Mouse (Mus musculus): ENCODE results near the gene Chic2. TPM values are rescaled to one million over a fixed set of nuclear protein-coding genes. Genes with fewer than 3 reads are reported as not detected.
A peak's percentile ranks its signal among the peaks of the same experiment; 100 is the strongest.

Gene Chic2
- polyA plus RNA-seq, 1 experiment from 2014 or later, result 15.1 TPM

DNA sequence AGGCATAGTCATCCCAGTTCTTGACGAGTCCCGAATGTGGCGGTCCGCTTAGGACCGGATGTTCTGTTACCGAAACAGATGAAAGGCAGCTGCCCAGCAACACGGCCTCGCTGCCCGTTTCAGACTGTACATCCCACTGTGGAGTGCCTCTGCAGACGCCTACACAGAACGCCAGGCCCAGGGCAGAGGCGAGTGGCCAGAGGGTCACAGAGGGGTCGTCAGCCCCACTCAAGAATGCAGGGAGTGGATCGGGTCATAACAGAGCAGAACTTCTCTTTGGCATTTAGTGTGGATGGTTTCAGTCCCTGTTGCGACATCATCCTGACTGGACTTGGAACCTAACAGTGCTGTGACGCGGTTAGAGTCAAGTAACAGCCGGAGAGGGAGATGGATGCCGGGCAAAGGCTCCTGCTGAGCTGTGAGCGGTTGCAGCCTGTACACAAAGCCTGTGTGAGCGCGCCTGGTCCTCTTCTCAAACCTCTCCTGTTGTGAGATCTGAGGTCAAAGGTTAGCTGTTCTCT is 70.5 kb downstream of the Chic2 start:
- H3K27me3 ChIP-seq (ENCODE audit: control insufficient read depth, insufficient read depth, low read depth, low read length), result no peaks in the 10 kb centered on the region; the same call in 1 of the 2 replicates
- no peaks in the 10 kb centered on the region for H3K9me3 ChIP-seq (replicated peaks; ENCODE audit: control insufficient read depth, low read length)
- no peaks in the 10 kb centered on the region for H3K36me3 ChIP-seq (ENCODE audit: control insufficient read depth, insufficient read depth)
- peaks cover 8% of the 10 kb centered on the region; the same call in 1 of the 2 replicates for H3K4me1 ChIP-seq (ENCODE audit: control insufficient read depth, low read depth, low read length)
- H3K4me3 ChIP-seq (ENCODE audit: low read depth, low read length), result no peak overlapping the region
- no peak overlapping the region for H3K4me2 ChIP-seq (ENCODE audit: low read depth, low read length)
- peak overlapping the region; percentile 50; the same call in 1 of the 2 replicates for H3K27ac ChIP-seq (ENCODE audit: low read length)
- 67% methylated on average over 22 of the region's 22 CpGs for WGBS (ENCODE audit: insufficient replicate concordance)
- ATAC-seq (ENCODE audit: low read depth), result peak; percentile 73
- H3K9ac ChIP-seq (ENCODE audit: low read depth, low read length), result no peak overlapping the region

DNA sequence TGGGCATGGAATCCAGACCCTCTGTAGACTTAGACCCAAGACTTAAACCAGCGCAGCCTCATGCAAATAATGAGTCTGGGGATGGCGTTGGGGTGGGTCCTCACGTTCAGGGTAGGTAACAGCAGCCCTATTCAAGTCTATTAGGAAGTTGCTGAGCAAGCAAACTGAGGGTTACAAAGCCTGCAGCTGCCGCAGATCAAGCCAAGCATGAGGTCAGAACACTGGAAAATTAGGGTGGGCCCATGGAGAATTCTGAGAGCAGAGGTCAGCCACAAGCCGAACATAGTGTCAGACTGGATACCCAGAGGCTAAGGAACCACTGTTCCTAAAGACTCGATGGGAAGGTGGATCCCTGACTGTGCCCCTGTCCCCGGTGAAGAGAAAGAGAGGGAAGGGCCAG is 73.2 kb downstream of the Chic2 start:
- 58% methylated on average over 7 of the region's 7 CpGs for WGBS (ENCODE audit: insufficient replicate concordance)
- no peak overlapping the region for H3K4me2 ChIP-seq (ENCODE audit: low read depth, low read length)

DNA sequence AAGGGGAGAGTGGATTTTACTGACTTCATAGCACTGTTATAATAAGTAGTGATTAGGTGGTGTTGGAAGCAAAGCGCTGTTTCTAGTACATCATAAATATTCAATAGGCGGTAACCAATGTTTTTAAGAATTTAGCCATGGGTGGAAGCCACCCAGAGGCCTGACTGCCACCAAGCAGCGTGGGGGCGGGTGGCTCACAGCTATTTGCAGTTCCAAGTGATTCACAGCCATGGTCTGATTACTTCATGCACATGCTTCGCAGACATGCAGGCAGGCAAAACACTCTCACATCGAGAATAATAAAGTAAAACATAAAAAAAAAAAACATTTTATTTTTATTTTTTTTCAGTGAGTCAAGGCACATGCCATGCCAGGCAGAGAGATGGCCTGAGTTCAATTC is 75.2 kb downstream of the Chic2 start:
- WGBS (ENCODE audit: insufficient replicate concordance), result 75% methylated on average over 6 of the region's 6 CpGs
- ATAC-seq (ENCODE audit: low read depth), result no peak
- H3K4me3 ChIP-seq (ENCODE audit: low read depth, low read length), result no peak overlapping the region

More for the DNA sequence above, 73.2 kb downstream of the Chic2 start:
- Histone ChIP-seq H3K9ac (ENCODE audit: low read depth, low read length) (no peak overlapping the region), H3K9me3 (replicated peaks; ENCODE audit: control insufficient read depth, low read length) (no peaks in the 10 kb centered on the region), H3K27ac (ENCODE audit: low read length) (no peak overlapping the region), H3K4me1 (ENCODE audit: control insufficient read depth, low read depth, low read length) (peaks cover 8% of the 10 kb centered on the region; the same call in 1 of the 2 replicates), H3K27me3 (ENCODE audit: control insufficient read depth, insufficient read depth, low read depth, low read length) (no peaks in the 10 kb centered on the region), H3K36me3 (ENCODE audit: control insufficient read depth, insufficient read depth) (no peaks in the 10 kb centered on the region), H3K4me3 (ENCODE audit: low read depth, low read length) (no peak overlapping the region)
- ATAC-seq (ENCODE audit: low read depth), result no peak

DNA sequence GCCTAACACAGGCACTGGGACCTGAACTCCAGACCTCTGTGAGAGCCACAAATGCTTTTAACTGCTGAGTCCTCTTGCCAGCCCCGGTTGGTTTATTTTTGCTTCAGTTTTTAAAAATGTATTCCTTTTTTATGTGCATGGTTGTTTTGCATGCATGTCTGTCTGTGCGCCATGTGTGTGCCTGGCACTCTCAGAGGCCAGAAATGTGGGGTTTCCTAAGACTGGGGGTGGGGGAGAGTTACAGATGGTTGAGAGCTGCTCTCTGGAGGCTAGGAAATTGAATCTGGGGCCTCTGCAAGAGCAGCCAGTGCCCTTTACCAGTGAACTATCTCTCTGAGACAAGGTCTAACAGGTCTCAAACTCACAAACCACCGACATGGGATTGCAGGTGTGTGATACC is 76.7 kb downstream of the Chic2 start:
- no peaks in the 10 kb centered on the region for H3K4me1 ChIP-seq (ENCODE audit: control insufficient read depth, low read depth, low read length)
- no peaks in the 10 kb centered on the region for H3K27me3 ChIP-seq (ENCODE audit: control insufficient read depth, insufficient read depth, low read depth, low read length)
- H3K27ac ChIP-seq (ENCODE audit: low read length), result no peak overlapping the region
- no peaks in the 10 kb centered on the region for H3K36me3 ChIP-seq (ENCODE audit: control insufficient read depth, insufficient read depth)
- no peak overlapping the region for H3K4me2 ChIP-seq (ENCODE audit: low read depth, low read length)
- H3K9ac ChIP-seq (ENCODE audit: low read depth, low read length), result no peak overlapping the region
- no peak for ATAC-seq (ENCODE audit: low read depth)
- no peaks in the 10 kb centered on the region for H3K9me3 ChIP-seq (replicated peaks; ENCODE audit: control insufficient read depth, low read length)
- no peak overlapping the region for H3K4me3 ChIP-seq (ENCODE audit: low read depth, low read length)
- 64% methylated on average over 3 of the region's 3 CpGs for WGBS (ENCODE audit: insufficient replicate concordance)

More for the DNA sequence above, 75.2 kb downstream of the Chic2 start:
- Histone ChIP-seq H3K4me2 (ENCODE audit: low read depth, low read length) (no peak overlapping the region), H3K9ac (ENCODE audit: low read depth, low read length) (no peak overlapping the region), H3K36me3 (ENCODE audit: control insufficient read depth, insufficient read depth) (no peaks in the 10 kb centered on the region), H3K27ac (ENCODE audit: low read length) (no peak overlapping the region), H3K27me3 (ENCODE audit: control insufficient read depth, insufficient read depth, low read depth, low read length) (no peaks in the 10 kb centered on the region), H3K4me1 (ENCODE audit: control insufficient read depth, low read depth, low read length) (peaks cover under 1% of the 10 kb centered on the region; the same call in 1 of the 2 replicates), H3K9me3 (replicated peaks; ENCODE audit: control insufficient read depth, low read length) (no peaks in the 10 kb centered on the region)

DNA sequence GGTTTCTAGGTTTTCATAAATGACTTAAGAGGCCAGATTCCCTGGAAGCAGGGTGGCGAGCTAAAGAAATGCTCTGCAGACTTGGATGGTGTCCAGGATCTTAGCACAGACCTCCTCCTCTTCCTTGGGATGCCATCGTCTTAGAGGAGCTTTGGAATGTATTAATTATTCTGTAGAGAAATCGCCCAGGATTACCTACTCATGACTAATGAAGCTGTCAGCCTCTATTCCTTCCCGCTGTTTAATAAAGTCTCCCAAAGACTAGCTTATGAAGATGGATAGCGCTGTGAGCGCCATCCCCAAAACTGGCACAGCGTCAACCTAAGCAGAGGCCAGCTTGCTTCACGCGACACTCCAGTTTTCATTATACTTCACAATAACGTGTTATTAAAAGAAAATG is 77.7 kb downstream of the Chic2 start:
- whole genome bisulfite sequencing (ENCODE audit: insufficient replicate concordance), result 72% methylated on average over 10 of the region's 10 CpGs
- Histone ChIP-seq H3K4me2 (ENCODE audit: low read depth, low read length) (no peak overlapping the region), H3K27me3 (ENCODE audit: control insufficient read depth, insufficient read depth, low read depth, low read length) (no peaks in the 10 kb centered on the region)

DNA sequence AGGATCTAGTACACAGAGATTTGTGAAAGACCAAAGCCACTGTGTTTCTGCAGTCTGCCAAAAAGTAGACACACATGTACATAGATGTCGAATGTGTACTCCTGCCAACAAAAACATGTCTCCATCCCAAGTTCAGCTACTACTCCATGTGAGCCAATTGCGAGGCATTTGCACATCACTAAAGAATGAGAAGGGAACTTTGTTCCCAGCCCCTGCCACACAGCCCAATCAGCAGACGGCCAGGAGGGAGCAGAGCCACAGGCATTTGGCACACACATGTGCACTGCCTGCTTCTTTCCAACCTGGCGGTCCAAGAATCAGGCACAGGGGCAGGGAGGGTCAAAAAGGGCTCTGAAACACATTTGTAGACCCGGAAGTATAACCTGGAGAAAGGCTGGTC is 81.8 kb downstream of the Chic2 start:
- 54% methylated on average over 5 of the region's 5 CpGs for WGBS (ENCODE audit: insufficient replicate concordance)
- no peak for ATAC-seq (ENCODE audit: low read depth)
- H3K27ac ChIP-seq (ENCODE audit: low read length), result no peak overlapping the region

More for the DNA sequence above, 77.7 kb downstream of the Chic2 start:
- no peak for ATAC-seq (ENCODE audit: low read depth)
- no peak overlapping the region for H3K27ac ChIP-seq (ENCODE audit: low read length)
- H3K9ac ChIP-seq (ENCODE audit: low read depth, low read length), result no peak overlapping the region
- H3K9me3 ChIP-seq (replicated peaks; ENCODE audit: control insufficient read depth, low read length), result no peaks in the 10 kb centered on the region
- H3K4me3 ChIP-seq (ENCODE audit: low read depth, low read length), result no peak overlapping the region
- H3K36me3 ChIP-seq (ENCODE audit: control insufficient read depth, insufficient read depth), result no peaks in the 10 kb centered on the region
- no peaks in the 10 kb centered on the region for H3K4me1 ChIP-seq (ENCODE audit: control insufficient read depth, low read depth, low read length)

DNA sequence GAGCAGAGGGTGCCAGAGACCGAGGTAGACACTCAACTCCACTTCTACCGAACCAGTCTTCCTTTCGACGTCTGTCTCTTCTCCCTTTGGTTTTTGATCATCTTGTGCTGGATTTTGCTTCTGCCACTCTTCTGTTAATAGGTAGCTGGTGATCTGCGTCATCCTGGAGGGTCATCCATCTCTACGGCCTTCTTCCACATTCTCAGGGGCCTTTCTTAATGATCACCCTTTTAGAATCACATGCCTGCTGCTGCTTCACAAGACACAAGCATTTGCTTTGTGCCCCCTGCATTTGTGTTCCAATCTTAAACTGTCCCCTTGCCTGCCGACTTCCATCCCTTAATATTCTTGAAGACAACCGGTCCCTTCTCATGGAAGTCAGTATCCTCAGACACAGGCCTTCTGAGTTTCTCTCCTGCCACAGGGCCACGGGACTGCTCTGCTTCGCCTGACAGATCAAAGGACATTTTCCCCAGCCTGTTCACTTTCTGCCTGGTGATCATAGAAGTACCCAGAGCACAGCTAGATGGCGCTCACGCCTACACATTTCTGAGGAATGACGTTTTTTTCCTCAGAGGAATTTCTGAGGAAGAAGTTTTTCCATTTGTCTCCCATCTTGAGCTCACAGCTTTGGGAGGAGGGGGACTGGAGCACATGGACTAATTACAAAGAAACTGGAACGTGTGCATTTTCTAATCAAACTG is 83.6 kb downstream of the Chic2 start:
- WGBS (ENCODE audit: insufficient replicate concordance), result 33% methylated on average over 14 of the region's 14 CpGs
- no peak for ATAC-seq (ENCODE audit: low read depth)
- Histone ChIP-seq H3K4me3 (ENCODE audit: low read depth, low read length) (no peak overlapping the region), H3K27me3 (ENCODE audit: control insufficient read depth, insufficient read depth, low read depth, low read length) (no peaks in the 10 kb centered on the region), H3K9me3 (replicated peaks; ENCODE audit: control insufficient read depth, low read length) (no peaks in the 10 kb centered on the region), H3K9ac (ENCODE audit: low read depth, low read length) (no peak overlapping the region), H3K36me3 (ENCODE audit: control insufficient read depth, insufficient read depth) (no peaks in the 10 kb centered on the region), H3K4me2 (ENCODE audit: low read depth, low read length) (no peak overlapping the region), H3K27ac (ENCODE audit: low read length) (no peak overlapping the region), H3K4me1 (ENCODE audit: control insufficient read depth, low read depth, low read length) (no peaks in the 10 kb centered on the region; the same call in 1 of the 2 replicates)

More for the DNA sequence above, 81.8 kb downstream of the Chic2 start:
- H3K9ac ChIP-seq (ENCODE audit: low read depth, low read length), result no peak overlapping the region
- H3K4me3 ChIP-seq (ENCODE audit: low read depth, low read length), result no peak overlapping the region
- H3K27me3 ChIP-seq (ENCODE audit: control insufficient read depth, insufficient read depth, low read depth, low read length), result no peaks in the 10 kb centered on the region
- no peaks in the 10 kb centered on the region for H3K36me3 ChIP-seq (ENCODE audit: control insufficient read depth, insufficient read depth)
- H3K4me2 ChIP-seq (ENCODE audit: low read depth, low read length), result no peak overlapping the region
- H3K4me1 ChIP-seq (ENCODE audit: control insufficient read depth, low read depth, low read length), result no peaks in the 10 kb centered on the region
- no peaks in the 10 kb centered on the region for H3K9me3 ChIP-seq (replicated peaks; ENCODE audit: control insufficient read depth, low read length)

DNA sequence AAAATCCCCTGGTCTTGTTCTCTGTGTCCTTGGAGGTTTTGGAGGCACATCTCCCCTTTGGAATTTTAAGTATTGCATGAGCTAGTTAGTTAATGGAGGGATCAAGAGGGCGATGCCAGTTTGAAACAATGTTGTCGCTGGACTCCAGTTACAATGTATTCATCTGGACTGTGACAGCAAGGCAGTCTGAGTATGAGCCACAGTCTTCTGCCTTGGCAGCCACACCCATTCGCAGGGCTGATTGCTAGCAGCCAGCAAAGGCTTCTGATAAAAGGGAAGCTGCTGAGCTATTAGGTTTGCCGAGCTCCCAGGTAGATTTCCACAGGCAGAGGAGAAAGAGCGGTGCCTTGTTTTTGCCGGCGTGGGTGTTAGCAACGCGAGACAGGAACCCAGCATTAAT is 84.3 kb downstream of the Chic2 start:
- 48% methylated on average over 9 of the region's 9 CpGs for WGBS (ENCODE audit: insufficient replicate concordance)

DNA sequence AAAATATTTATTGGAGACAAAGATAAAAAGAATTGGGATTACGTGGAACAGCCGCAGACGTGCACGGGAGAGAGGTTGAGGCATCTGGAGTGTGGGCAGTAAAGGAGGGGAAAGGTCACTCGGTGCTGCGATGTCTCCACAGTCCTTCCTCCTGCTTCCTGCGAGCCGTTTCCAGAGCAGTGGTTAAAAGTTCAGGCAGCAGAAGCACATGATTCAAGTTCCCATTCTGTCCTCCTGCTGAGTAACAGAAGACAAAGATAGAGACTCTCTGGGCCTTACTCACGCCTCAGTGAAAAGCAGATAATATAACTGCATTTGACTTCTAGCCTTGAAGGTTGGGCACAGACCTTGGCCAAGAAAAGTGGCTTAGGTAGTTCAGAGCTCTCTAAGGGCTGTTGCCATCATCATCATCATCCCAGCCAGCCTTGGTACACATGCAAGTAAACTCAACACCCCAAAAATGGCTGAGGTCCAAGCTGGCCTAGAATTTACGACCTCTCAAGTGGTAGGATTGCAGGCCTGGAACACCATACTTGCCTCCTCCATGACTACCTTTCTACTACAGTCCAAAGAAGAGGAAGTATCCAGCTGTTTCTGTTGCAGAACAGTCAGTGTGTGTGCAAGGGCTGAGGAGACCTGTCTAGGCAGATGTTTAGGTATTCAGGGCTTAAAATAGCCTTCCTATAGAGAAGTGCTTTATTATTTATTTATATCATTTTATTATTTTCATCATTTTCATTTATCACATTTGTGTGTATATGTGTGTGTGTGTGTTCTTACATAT is 87.1 kb downstream of the Chic2 start:
- Histone ChIP-seq H3K27ac (ENCODE audit: low read length) (no peak overlapping the region), H3K9me3 (replicated peaks; ENCODE audit: control insufficient read depth, low read length) (no peaks in the 10 kb centered on the region), H3K36me3 (ENCODE audit: control insufficient read depth, insufficient read depth) (no peaks in the 10 kb centered on the region), H3K4me2 (ENCODE audit: low read depth, low read length) (no peak overlapping the region), H3K4me3 (ENCODE audit: low read depth, low read length) (no peak overlapping the region), H3K9ac (ENCODE audit: low read depth, low read length) (no peak overlapping the region), H3K4me1 (ENCODE audit: control insufficient read depth, low read depth, low read length) (no peaks in the 10 kb centered on the region; the same call in 1 of the 2 replicates), H3K27me3 (ENCODE audit: control insufficient read depth, insufficient read depth, low read depth, low read length) (no peaks in the 10 kb centered on the region)
- 24% methylated on average over 10 of the region's 10 CpGs for WGBS (ENCODE audit: insufficient replicate concordance)
- no peak for ATAC-seq (ENCODE audit: low read depth)

More for the DNA sequence above, 84.3 kb downstream of the Chic2 start:
- Histone ChIP-seq H3K27me3 (ENCODE audit: control insufficient read depth, insufficient read depth, low read depth, low read length) (no peaks in the 10 kb centered on the region), H3K9ac (ENCODE audit: low read depth, low read length) (no peak overlapping the region), H3K4me2 (ENCODE audit: low read depth, low read length) (no peak overlapping the region), H3K4me3 (ENCODE audit: low read depth, low read length) (no peak overlapping the region), H3K4me1 (ENCODE audit: control insufficient read depth, low read depth, low read length) (no peaks in the 10 kb centered on the region; the same call in 1 of the 2 replicates), H3K36me3 (ENCODE audit: control insufficient read depth, insufficient read depth) (no peaks in the 10 kb centered on the region), H3K27ac (ENCODE audit: low read length) (no peak overlapping the region), H3K9me3 (replicated peaks; ENCODE audit: control insufficient read depth, low read length) (no peaks in the 10 kb centered on the region)
- no peak for ATAC-seq (ENCODE audit: low read depth)

Data from liver, embryonic 16.5 days (tissue).